Mouse (Mus musculus): ENCODE measurements around the gene Phc2. TPM values are rescaled to one million over a fixed set of nuclear protein-coding genes. Genes with fewer than 3 reads are reported as not detected.
"Not testable (repeated sequence)": the region's sequence is repeated elsewhere in the genome, so short reads cannot be mapped to it uniquely, and the experiment has no call there.

Phc2 gene
- polyA plus RNA-seq (2012; ENCODE audit: insufficient read depth, insufficient read length, missing spikeins), result 61.4 and 62.7 TPM in 2 replicates

- H3K4me1 ChIP-seq (ENCODE audit: control insufficient read depth, insufficient read depth, low read length), result peaks cover 9% of the 10 kb centered on the region
- peak within 1 kb of the TSS; percentile 87 for H3K4me3 ChIP-seq (ENCODE audit: insufficient read depth, low read length)
- no peak within 1 kb of the TSS for H3K27ac ChIP-seq (ENCODE audit: insufficient read depth, low read depth, low read length)
- no peak for TF ChIP-seq CTCF (IDR thresholded peaks at IDR 0.05; ENCODE audit: low read depth, low read length)
- TF ChIP-seq POLR2A (IDR thresholded peaks at IDR 0.05; ENCODE audit: borderline replicate concordance, low read depth, low read length), result no peak
Observed at GRCm38 (mm10) chr4:128654505-128655381, at the start of gene Phc2. Gene Phc2, plus strand, starts transcription at chr4:128654702.

DNA sequence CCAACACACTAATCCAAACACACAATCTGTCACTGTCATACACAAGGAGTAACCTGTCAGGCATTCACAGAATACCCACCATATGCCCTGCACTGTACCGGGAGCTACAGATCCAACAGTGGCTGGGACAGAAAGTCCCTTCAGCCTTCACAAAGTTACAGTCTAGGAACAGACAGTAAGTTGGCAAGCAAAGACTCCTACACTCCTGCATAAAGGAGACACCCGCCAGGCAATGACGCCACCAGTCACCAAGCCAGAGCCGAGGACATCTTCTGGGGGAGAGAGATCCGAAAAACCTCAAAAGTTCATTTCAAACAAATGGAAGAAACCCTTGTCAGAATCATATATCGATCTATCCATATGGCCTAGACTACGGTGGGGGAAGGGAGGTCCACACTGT lies 47.9 kb upstream of the Phc2 start:
- Histone ChIP-seq H3K4me3 (ENCODE audit: insufficient read depth, low read length) (no peak overlapping the region), H3K4me1 (ENCODE audit: control insufficient read depth, insufficient read depth, low read length) (peaks cover 7% of the 10 kb centered on the region), H3K27ac (ENCODE audit: insufficient read depth, low read depth, low read length) (no peak overlapping the region)
- TF ChIP-seq CTCF (IDR thresholded peaks at IDR 0.05; ENCODE audit: low read depth, low read length), result no peak
- TF ChIP-seq POLR2A (IDR thresholded peaks at IDR 0.05; ENCODE audit: borderline replicate concordance, low read depth, low read length), result no peak

DNA sequence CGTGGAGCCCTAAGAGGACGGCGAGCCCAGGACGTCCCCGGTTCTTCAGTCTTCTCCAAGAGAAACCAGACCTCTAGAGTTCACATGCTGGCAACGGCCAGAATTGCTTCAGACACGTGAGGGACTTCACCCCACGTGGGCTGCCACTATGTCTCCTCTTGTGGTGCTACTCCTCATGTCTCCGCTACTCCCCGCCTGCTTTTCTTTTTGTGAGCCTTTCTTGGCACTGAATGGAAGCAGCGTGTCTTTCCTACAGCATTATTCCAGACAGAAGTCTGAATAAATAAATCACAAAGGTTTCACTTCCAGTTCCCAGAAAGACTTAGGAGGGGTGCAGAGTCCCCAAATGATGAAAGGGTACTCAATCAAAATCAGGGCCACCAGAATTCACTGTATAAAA lies 46.8 kb upstream of the Phc2 start:
- no peak for TF ChIP-seq CTCF (IDR thresholded peaks at IDR 0.05; ENCODE audit: low read depth, low read length)
- no peak for TF ChIP-seq POLR2A (IDR thresholded peaks at IDR 0.05; ENCODE audit: borderline replicate concordance, low read depth, low read length)
- H3K4me3 ChIP-seq (ENCODE audit: insufficient read depth, low read length), result no peak overlapping the region

GRCm38 (mm10) chr4:128609276-128609924 lies 45.1 kb upstream of the Phc2 start:
- Histone ChIP-seq H3K27ac (ENCODE audit: insufficient read depth, low read depth, low read length) (no peak overlapping the region), H3K4me3 (ENCODE audit: insufficient read depth, low read length) (peak overlapping the region; percentile 97), H3K4me1 (ENCODE audit: control insufficient read depth, insufficient read depth, low read length) (peaks cover 7% of the 10 kb centered on the region)
- TF ChIP-seq CTCF (IDR thresholded peaks at IDR 0.05; ENCODE audit: low read depth, low read length) (no peak), POLR2A (IDR thresholded peaks at IDR 0.05; ENCODE audit: borderline replicate concordance, low read depth, low read length) (no peak)

More for the DNA sequence above, 46.8 kb upstream of the Phc2 start:
- H3K27ac ChIP-seq (ENCODE audit: insufficient read depth, low read depth, low read length), result no peak overlapping the region
- H3K4me1 ChIP-seq (ENCODE audit: control insufficient read depth, insufficient read depth, low read length), result peaks cover 7% of the 10 kb centered on the region

- Histone ChIP-seq H3K27ac (ENCODE audit: insufficient read depth, low read depth, low read length) (no peak within 1 kb of the TSS), H3K4me1 (ENCODE audit: control insufficient read depth, insufficient read depth, low read length) (peaks cover 7% of the 10 kb centered on the region)
- no peak for TF ChIP-seq CTCF (IDR thresholded peaks at IDR 0.05; ENCODE audit: low read depth, low read length)
- no peak; the same call in 1 of the 2 replicates for TF ChIP-seq POLR2A (IDR thresholded peaks at IDR 0.05; ENCODE audit: borderline replicate concordance, low read depth, low read length)
Observed at GRCm38 (mm10) chr4:128609925-128610402, 44.5 kb upstream of the Phc2 start, which contains the start of gene Zscan20. Gene Zscan20, minus strand, starts transcription at chr4:128610098.

GRCm38 (mm10) chr4:128610706-128611105 lies 43.8 kb upstream of the Phc2 start:
- TF ChIP-seq POLR2A (IDR thresholded peaks at IDR 0.05; ENCODE audit: borderline replicate concordance, low read depth, low read length) (no peak), CTCF (IDR thresholded peaks at IDR 0.05; ENCODE audit: low read depth, low read length) (no peak)
- Histone ChIP-seq H3K4me3 (ENCODE audit: insufficient read depth, low read length) (no peak overlapping the region), H3K4me1 (ENCODE audit: control insufficient read depth, insufficient read depth, low read length) (peaks cover 7% of the 10 kb centered on the region), H3K27ac (ENCODE audit: insufficient read depth, low read depth, low read length) (no peak overlapping the region)

More at GRCm38 (mm10) chr4:128609925-128610402, 44.5 kb upstream of the Phc2 start, which contains the start of gene Zscan20:
- H3K4me3 ChIP-seq (ENCODE audit: insufficient read depth, low read length), result peak within 1 kb of the TSS; percentile 97

DNA sequence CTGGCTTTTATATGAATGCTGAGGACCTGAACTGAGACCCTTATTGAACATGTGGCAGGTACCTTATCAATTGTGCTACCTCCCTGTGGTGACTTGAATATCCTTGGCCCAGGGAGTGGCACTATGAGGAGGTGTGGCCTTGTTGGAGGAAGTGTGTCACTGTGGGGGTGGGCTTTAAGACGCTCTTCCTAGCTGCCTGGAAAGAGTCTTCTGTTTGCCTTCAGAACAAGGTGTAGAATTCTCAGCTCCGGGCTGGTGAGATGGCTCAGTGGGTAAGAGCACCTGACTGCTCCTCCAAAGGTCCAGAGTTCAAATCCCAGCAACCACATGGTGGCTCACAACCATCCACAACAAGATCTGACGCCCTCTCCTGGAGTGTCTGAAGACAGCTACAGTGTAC lies 42.8 kb upstream of the Phc2 start:
- H3K4me1 ChIP-seq (ENCODE audit: control insufficient read depth, insufficient read depth, low read length); H3K27ac ChIP-seq (ENCODE audit: insufficient read depth, low read depth, low read length); H3K4me3 ChIP-seq (ENCODE audit: insufficient read depth, low read length): not testable (repeated sequence)

GRCm38 (mm10) chr4:128613326-128613725 lies 41.2 kb upstream of the Phc2 start:
- Histone ChIP-seq H3K4me3 (ENCODE audit: insufficient read depth, low read length) (no peak overlapping the region), H3K27ac (ENCODE audit: insufficient read depth, low read depth, low read length) (no peak overlapping the region), H3K4me1 (ENCODE audit: control insufficient read depth, insufficient read depth, low read length) (peaks cover 14% of the 10 kb centered on the region)
- no peak for TF ChIP-seq CTCF (IDR thresholded peaks at IDR 0.05; ENCODE audit: low read depth, low read length)

- Histone ChIP-seq H3K4me1 (ENCODE audit: control insufficient read depth, insufficient read depth, low read length) (peaks cover 12% of the 10 kb centered on the region), H3K4me3 (ENCODE audit: insufficient read depth, low read length) (no peak overlapping the region), H3K27ac (ENCODE audit: insufficient read depth, low read depth, low read length) (no peak overlapping the region)
- no peak for TF ChIP-seq POLR2A (IDR thresholded peaks at IDR 0.05; ENCODE audit: borderline replicate concordance, low read depth, low read length)
- TF ChIP-seq CTCF (IDR thresholded peaks at IDR 0.05; ENCODE audit: low read depth, low read length), result no peak
Observed at GRCm38 (mm10) chr4:128615761-128616160, 38.7 kb upstream of the Phc2 start.
